Mouse (Mus musculus): ENCODE results near the gene Pde3b. TPM values are rescaled to one million over a fixed set of nuclear protein-coding genes. Genes with fewer than 3 reads are reported as not detected.

The Pde3b gene
- polyA plus RNA-seq, 1 experiment from 2014 or later = 11.5 TPM

GRCm38 (mm10) chr7:114466358-114466757, 51.3 kb downstream of the Pde3b start:
- no peak for ATAC-seq (ENCODE audit: low FRiP score)

GRCm38 (mm10) chr7:114472471-114472870, 57.4 kb downstream of the Pde3b start:
- DNase-seq (ENCODE audit: low spot score) (no peak), ATAC-seq (ENCODE audit: low FRiP score) (no peak)
- WGBS = 73% methylated on average over 2 of the region's 2 CpGs
- H3K27me3 ChIP-seq (ENCODE audit: control insufficient read depth, insufficient read depth, low read length) = no peaks in the 10 kb centered on the region
- H3K9me3 ChIP-seq (ENCODE audit: control insufficient read depth, low read length) = no peaks in the 10 kb centered on the region
- H3K4me2 ChIP-seq (replicated peaks; ENCODE audit: low read depth, low read length) = no peak overlapping the region
- no peaks in the 10 kb centered on the region for H3K36me3 ChIP-seq (ENCODE audit: control insufficient read depth, insufficient read depth, low read length)
- no peak overlapping the region for H3K27ac ChIP-seq (ENCODE audit: low read depth, low read length)
- H3K4me1 ChIP-seq (replicated peaks; ENCODE audit: control insufficient read depth, insufficient read depth, low read length) = no peaks in the 10 kb centered on the region
- no peak overlapping the region for H3K4me3 ChIP-seq (ENCODE audit: low read depth, low read length)
- H3K9ac ChIP-seq (ENCODE audit: low read depth, low read length) = no peak overlapping the region

More at GRCm38 (mm10) chr7:114466358-114466757, 51.3 kb downstream of the Pde3b start:
- no peaks in the 10 kb centered on the region for H3K4me1 ChIP-seq (replicated peaks; ENCODE audit: control insufficient read depth, insufficient read depth, low read length)
- H3K4me2 ChIP-seq (replicated peaks; ENCODE audit: low read depth, low read length) = no peak overlapping the region
- H3K4me3 ChIP-seq (ENCODE audit: low read depth, low read length) = no peak overlapping the region
- H3K27ac ChIP-seq (ENCODE audit: low read depth, low read length) = no peak overlapping the region
- whole genome bisulfite sequencing = 96% methylated on average over 3 of the region's 3 CpGs
- H3K9ac ChIP-seq (ENCODE audit: low read depth, low read length) = no peak overlapping the region
- no peaks in the 10 kb centered on the region for H3K27me3 ChIP-seq (ENCODE audit: control insufficient read depth, insufficient read depth, low read length)
- no peaks in the 10 kb centered on the region for H3K9me3 ChIP-seq (ENCODE audit: control insufficient read depth, low read length)
- no peaks in the 10 kb centered on the region for H3K36me3 ChIP-seq (ENCODE audit: control insufficient read depth, insufficient read depth, low read length)
- DNase-seq (ENCODE audit: low spot score) = no peak

- H3K27ac ChIP-seq (ENCODE audit: low read depth, low read length) = no peak overlapping the region
- no peak overlapping the region for H3K4me3 ChIP-seq (ENCODE audit: low read depth, low read length)
- H3K4me1 ChIP-seq (replicated peaks; ENCODE audit: control insufficient read depth, insufficient read depth, low read length) = no peaks in the 10 kb centered on the region
- H3K4me2 ChIP-seq (replicated peaks; ENCODE audit: low read depth, low read length) = no peak overlapping the region
- DNase-seq (ENCODE audit: low spot score) (no peak), ATAC-seq (ENCODE audit: low FRiP score) (no peak)
- no peaks in the 10 kb centered on the region for H3K9me3 ChIP-seq (ENCODE audit: control insufficient read depth, low read length)
- 88% methylated on average over 1 of the region's 1 CpGs for WGBS
- no peaks in the 10 kb centered on the region for H3K27me3 ChIP-seq (ENCODE audit: control insufficient read depth, insufficient read depth, low read length)
- no peaks in the 10 kb centered on the region for H3K36me3 ChIP-seq (ENCODE audit: control insufficient read depth, insufficient read depth, low read length)
- H3K9ac ChIP-seq (ENCODE audit: low read depth, low read length) = no peak overlapping the region
Measured at GRCm38 (mm10) chr7:114474889-114475288, 59.8 kb downstream of the Pde3b start.

- ATAC-seq (ENCODE audit: low FRiP score) (no peak), DNase-seq (ENCODE audit: low spot score) (no peak)
- Histone ChIP-seq H3K36me3 (ENCODE audit: control insufficient read depth, insufficient read depth, low read length) (no peaks in the 10 kb centered on the region), H3K27me3 (ENCODE audit: control insufficient read depth, insufficient read depth, low read length) (no peaks in the 10 kb centered on the region), H3K4me3 (ENCODE audit: low read depth, low read length) (no peak overlapping the region), H3K9ac (ENCODE audit: low read depth, low read length) (no peak overlapping the region), H3K9me3 (ENCODE audit: control insufficient read depth, low read length) (no peaks in the 10 kb centered on the region), H3K4me2 (replicated peaks; ENCODE audit: low read depth, low read length) (no peak overlapping the region), H3K4me1 (replicated peaks; ENCODE audit: control insufficient read depth, insufficient read depth, low read length) (no peaks in the 10 kb centered on the region), H3K27ac (ENCODE audit: low read depth, low read length) (no peak overlapping the region)
- 93% methylated on average over 2 of the region's 2 CpGs for WGBS
Measured at GRCm38 (mm10) chr7:114477884-114478283, 62.8 kb downstream of the Pde3b start.

GRCm38 (mm10) chr7:114478901-114479300, 63.8 kb downstream of the Pde3b start:
- no peaks in the 10 kb centered on the region for H3K4me1 ChIP-seq (replicated peaks; ENCODE audit: control insufficient read depth, insufficient read depth, low read length)
- no peak overlapping the region for H3K4me3 ChIP-seq (ENCODE audit: low read depth, low read length)
- DNase-seq (ENCODE audit: low spot score) = no peak
- no peaks in the 10 kb centered on the region for H3K36me3 ChIP-seq (ENCODE audit: control insufficient read depth, insufficient read depth, low read length)
- H3K27me3 ChIP-seq (ENCODE audit: control insufficient read depth, insufficient read depth, low read length) = no peaks in the 10 kb centered on the region
- H3K9ac ChIP-seq (ENCODE audit: low read depth, low read length) = no peak overlapping the region
- no peak for ATAC-seq (ENCODE audit: low FRiP score)
- H3K27ac ChIP-seq (ENCODE audit: low read depth, low read length) = no peak overlapping the region
- no peak overlapping the region for H3K4me2 ChIP-seq (replicated peaks; ENCODE audit: low read depth, low read length)
- WGBS = 28% methylated on average over 5 of the region's 5 CpGs
- no peaks in the 10 kb centered on the region for H3K9me3 ChIP-seq (ENCODE audit: control insufficient read depth, low read length)

GRCm38 (mm10) chr7:114479779-114480178, 64.7 kb downstream of the Pde3b start:
- 76% methylated on average over 4 of the region's 4 CpGs for WGBS
- Histone ChIP-seq H3K4me2 (replicated peaks; ENCODE audit: low read depth, low read length) (no peak overlapping the region), H3K27me3 (ENCODE audit: control insufficient read depth, insufficient read depth, low read length) (no peaks in the 10 kb centered on the region), H3K4me3 (ENCODE audit: low read depth, low read length) (no peak overlapping the region), H3K27ac (ENCODE audit: low read depth, low read length) (no peak overlapping the region), H3K9me3 (ENCODE audit: control insufficient read depth, low read length) (no peaks in the 10 kb centered on the region), H3K9ac (ENCODE audit: low read depth, low read length) (no peak overlapping the region), H3K36me3 (ENCODE audit: control insufficient read depth, insufficient read depth, low read length) (no peaks in the 10 kb centered on the region), H3K4me1 (replicated peaks; ENCODE audit: control insufficient read depth, insufficient read depth, low read length) (no peaks in the 10 kb centered on the region)
- DNase-seq (ENCODE audit: low spot score) = no peak
- ATAC-seq (ENCODE audit: low FRiP score) = no peak

- no peak overlapping the region for H3K4me2 ChIP-seq (replicated peaks; ENCODE audit: low read depth, low read length)
- WGBS = 82% methylated on average over 6 of the region's 6 CpGs
- DNase-seq (ENCODE audit: low spot score) (no peak), ATAC-seq (ENCODE audit: low FRiP score) (no peak)
- no peak overlapping the region for H3K4me3 ChIP-seq (ENCODE audit: low read depth, low read length)
- H3K9me3 ChIP-seq (ENCODE audit: control insufficient read depth, low read length) = no peaks in the 10 kb centered on the region
- no peak overlapping the region for H3K27ac ChIP-seq (ENCODE audit: low read depth, low read length)
- H3K27me3 ChIP-seq (ENCODE audit: control insufficient read depth, insufficient read depth, low read length) = no peaks in the 10 kb centered on the region
- H3K4me1 ChIP-seq (replicated peaks; ENCODE audit: control insufficient read depth, insufficient read depth, low read length) = no peaks in the 10 kb centered on the region
- H3K9ac ChIP-seq (ENCODE audit: low read depth, low read length) = no peak overlapping the region
- H3K36me3 ChIP-seq (ENCODE audit: control insufficient read depth, insufficient read depth, low read length) = no peaks in the 10 kb centered on the region
Measured at GRCm38 (mm10) chr7:114480196-114480989, 65.3 kb downstream of the Pde3b start.

GRCm38 (mm10) chr7:114481008-114481407, 65.9 kb downstream of the Pde3b start:
- H3K4me3 ChIP-seq (ENCODE audit: low read depth, low read length) = no peak overlapping the region
- H3K27ac ChIP-seq (ENCODE audit: low read depth, low read length) = no peak overlapping the region
- H3K4me2 ChIP-seq (replicated peaks; ENCODE audit: low read depth, low read length) = no peak overlapping the region
- H3K27me3 ChIP-seq (ENCODE audit: control insufficient read depth, insufficient read depth, low read length) = no peaks in the 10 kb centered on the region
- WGBS = 88% methylated on average over 1 of the region's 1 CpGs
- no peaks in the 10 kb centered on the region for H3K4me1 ChIP-seq (replicated peaks; ENCODE audit: control insufficient read depth, insufficient read depth, low read length)
- no peaks in the 10 kb centered on the region for H3K9me3 ChIP-seq (ENCODE audit: control insufficient read depth, low read length)
- no peaks in the 10 kb centered on the region for H3K36me3 ChIP-seq (ENCODE audit: control insufficient read depth, insufficient read depth, low read length)
- DNase-seq (ENCODE audit: low spot score) = no peak
- no peak for ATAC-seq (ENCODE audit: low FRiP score)
- H3K9ac ChIP-seq (ENCODE audit: low read depth, low read length) = no peak overlapping the region

- H3K27ac ChIP-seq (ENCODE audit: low read depth, low read length) = no peak overlapping the region
- no peak for ATAC-seq (ENCODE audit: low FRiP score)
- H3K27me3 ChIP-seq (ENCODE audit: control insufficient read depth, insufficient read depth, low read length) = no peaks in the 10 kb centered on the region
- no peak for DNase-seq (ENCODE audit: low spot score)
- H3K4me1 ChIP-seq (replicated peaks; ENCODE audit: control insufficient read depth, insufficient read depth, low read length) = no peaks in the 10 kb centered on the region
- H3K4me2 ChIP-seq (replicated peaks; ENCODE audit: low read depth, low read length) = no peak overlapping the region
- H3K4me3 ChIP-seq (ENCODE audit: low read depth, low read length) = no peak overlapping the region
- no peaks in the 10 kb centered on the region for H3K36me3 ChIP-seq (ENCODE audit: control insufficient read depth, insufficient read depth, low read length)
- 87% methylated on average over 2 of the region's 2 CpGs for WGBS
- no peak overlapping the region for H3K9ac ChIP-seq (ENCODE audit: low read depth, low read length)
- no peaks in the 10 kb centered on the region for H3K9me3 ChIP-seq (ENCODE audit: control insufficient read depth, low read length)
Measured at GRCm38 (mm10) chr7:114481429-114481931, 66.4 kb downstream of the Pde3b start.
